Mouse (Mus musculus) testis, adult 2 months (tissue): ENCODE results near the gene Prr15l.

Experiments used
- CTCF ChIP-seq: fragments of 200-500 bp; IDR thresholded peaks from 2 replicates; pipeline ENCODE4 v1.5.1; 2012; ENCODE audit warnings: low read depth, mild to moderate bottlenecking, inconsistent platforms, low read length, moderate library complexity; ENCODE audit not compliant: control insufficient read depth, insufficient read depth, insufficient replicate concordance
- POLR2A ChIP-seq: fragments of 200-500 bp; IDR thresholded peaks from 2 replicates; pipeline ENCODE4 v1.6.1; 2012; ENCODE audit warnings: low read depth, mild to moderate bottlenecking, inconsistent platforms, low read length, moderate library complexity; ENCODE audit not compliant: control insufficient read depth

DNA sequence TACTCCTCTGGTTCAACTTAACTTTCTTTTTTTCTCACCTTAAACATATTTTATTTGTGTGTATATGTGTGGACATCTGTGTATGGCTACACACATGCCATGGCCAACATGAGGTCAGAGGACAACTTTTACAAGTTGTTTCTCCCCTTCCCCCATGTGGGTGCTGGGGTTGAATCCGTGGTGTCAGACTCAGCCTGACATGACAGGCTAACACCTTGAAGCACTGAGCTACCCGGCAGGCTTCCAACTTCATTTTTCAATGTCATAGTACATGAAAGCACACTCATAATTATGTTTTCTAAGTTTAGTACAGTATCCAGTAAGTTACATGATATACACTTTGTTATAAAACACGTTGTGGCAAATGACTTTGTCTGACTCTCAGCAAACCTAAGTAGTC is 42.4 kb downstream of the Prr15l start:
- TF ChIP-seq CTCF (no peak), POLR2A (no peak)
